Mouse (Mus musculus) thymus, postnatal 14 days (tissue): Measurements from ENCODE around the gene Fer1l4.

Experiments used
- DNase-seq: peaks from one replicate; pipeline ENCODE4 v3.0.0; 2021

The Fer1l4 gene

DNA sequence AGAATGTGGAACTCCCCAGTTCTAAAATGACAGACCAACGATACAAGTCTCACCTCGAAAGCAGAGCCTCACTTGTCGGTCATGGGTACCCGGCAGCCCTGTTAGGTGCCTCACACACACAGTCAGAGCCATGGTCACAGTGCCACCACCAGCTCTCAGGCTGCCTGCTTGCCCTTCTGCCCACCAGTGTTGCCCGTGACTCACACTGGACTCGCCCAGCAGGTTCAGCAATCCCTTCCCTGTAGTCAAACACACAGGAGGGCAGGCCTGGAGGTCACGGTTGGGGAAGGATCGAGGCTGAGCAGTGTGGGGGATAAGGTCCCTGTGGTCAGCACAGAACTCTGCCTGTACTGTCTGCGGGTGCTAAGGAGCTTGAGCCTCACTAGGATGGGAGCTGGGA is at the start of gene Fer1l4:
Gene Fer1l4, minus strand, starts transcription at position 132 of the 400 bp plus-strand sequence.
- no peak for DNase-seq

DNA sequence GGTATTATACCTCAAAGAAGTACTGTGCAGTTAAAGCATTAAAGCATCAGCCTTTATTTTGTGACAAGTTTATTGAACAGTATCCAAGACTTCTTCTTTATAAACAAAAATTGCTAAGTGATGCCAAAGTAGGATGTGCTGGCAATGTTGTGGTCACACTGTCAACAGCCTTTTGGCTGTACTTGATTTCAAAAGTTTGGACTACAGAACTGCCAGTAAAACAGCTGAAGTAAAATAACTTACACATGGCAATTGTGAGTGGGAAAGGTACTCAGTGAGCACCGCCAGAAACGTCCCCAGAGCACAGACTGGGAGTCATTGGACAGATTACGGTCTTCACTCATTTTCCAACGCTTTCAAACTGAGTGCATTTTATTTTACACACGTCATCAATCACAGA is 39.2 kb upstream of the Fer1l4 start:
- no peak for DNase-seq

DNA sequence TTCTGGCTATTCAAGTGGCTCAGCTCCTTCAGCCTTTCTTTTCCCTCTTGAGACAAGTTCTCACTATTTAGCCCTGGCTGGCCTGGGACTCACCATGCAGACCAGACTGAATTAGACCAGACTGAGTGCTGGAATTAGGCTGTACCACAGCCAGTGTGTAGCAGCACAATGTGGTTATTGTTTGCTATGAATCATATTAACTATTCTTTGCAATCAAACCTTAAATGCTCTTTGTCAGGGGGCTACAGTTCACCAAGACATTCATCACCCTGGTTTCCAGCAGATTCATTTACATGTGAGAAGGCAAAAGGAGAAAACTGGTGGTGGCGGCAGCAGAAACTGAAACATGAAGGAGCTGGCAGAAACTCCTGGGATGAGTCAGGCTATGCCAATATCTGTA is 37.1 kb upstream of the Fer1l4 start:
- no peak for DNase-seq

DNA sequence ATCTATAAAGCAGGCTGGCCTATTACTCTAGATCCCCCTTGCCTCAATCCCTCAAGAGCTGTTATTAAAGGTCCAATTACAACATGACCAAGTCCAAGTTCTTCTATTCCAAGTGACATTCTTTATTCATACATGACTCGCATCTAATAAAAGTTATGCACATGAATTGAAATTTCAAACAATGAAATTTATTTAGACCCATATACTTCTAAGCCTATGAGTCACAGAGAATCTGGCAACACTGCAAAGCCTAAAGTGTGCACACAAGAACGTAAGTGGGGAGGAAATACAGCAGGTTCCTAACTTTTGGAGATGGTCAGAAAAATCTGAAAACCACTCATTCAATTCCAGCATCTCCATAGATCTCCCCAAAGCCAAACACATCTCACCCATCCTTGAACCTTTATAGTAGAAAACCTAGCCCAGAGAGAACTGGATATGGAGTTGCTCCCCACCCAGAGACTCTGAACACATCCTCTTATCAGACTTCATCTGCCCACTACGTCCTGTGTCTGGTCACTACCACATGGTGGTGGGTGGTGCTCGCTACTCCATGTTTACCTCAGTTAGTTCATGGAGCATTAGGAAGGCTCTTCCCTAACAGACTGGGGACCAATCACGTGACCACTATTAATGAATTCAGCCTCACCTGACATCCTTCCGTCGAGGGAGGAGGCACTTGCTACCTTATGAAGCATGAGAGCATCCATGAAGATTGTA is 34.8 kb upstream of the Fer1l4 start:
- DNase-seq: no peak

DNA sequence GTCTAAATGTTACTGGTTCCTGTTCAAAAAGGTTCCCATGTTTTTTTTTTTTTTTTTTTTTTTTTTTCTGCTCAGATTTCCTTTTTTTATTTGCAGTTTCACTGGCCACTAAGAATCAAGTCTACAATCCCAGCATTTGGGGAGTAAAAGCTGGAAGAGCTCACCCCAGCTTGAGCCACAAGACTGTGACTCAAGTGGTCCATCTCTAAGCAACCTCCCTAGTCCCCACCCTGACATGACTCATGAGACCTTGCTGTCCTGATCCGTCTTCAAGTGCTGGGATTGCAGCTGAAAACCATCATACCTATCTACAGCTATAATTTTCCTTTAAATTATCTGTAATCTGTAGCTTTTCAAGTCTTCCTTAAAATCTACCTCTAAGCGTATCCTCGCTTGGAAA is 31.8 kb upstream of the Fer1l4 start:
- DNase-seq: no peak

DNA sequence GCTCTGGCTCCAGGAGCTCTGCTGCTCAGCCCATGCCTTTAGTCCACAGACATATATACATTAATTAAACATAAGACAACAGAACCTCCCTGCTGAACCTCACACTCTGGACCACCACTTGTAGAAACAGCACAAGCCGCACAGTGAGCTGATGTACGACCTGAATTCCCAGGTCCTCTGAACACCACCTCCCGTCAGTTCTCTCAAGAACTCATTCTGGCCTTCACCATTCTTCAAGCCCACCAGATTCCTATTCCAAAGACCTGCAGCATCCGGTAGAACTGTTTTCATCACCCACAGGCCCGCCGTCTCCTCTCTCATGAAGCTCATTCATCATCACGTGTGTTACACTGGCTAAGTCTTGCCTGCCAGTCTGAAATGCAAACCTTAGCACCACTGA is 27.6 kb upstream of the Fer1l4 start:
- no peak for DNase-seq

DNA sequence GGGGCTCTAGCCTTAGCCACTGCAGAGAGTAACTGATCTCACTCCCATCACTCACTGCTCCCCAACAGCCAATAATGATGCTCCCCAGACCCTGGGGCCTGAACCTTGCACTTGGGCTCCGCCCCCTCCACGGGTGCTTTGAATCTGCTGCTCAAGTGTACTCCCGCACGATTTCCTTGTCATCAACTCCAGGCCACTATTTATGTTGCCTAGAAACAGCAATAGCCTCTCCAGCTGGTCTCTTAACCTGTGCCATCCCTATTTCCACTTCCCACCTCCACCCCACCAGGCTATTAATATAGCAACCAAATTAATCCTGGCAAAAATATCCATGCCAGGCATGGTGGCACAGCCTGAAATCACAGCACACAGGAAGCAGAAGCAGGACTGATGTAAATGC is 26.9 kb upstream of the Fer1l4 start:
- DNase-seq: no peak

DNA sequence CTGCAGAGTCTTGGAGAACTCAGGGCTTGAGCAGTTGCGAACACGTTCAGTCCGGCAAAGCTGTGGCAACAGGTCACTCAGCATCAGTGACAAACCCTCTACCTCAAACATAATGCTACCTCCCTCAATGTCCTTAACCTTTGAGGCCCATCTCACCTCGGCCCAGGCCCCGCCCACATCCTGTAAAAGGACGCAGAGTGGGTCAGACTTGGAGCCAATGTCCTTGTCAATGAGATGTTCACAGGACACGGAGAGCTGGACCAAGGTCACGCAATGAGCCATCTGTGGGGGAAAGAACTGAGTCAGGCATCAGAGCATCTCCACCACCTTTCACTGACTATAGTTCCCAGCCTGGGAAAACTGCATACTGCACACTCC is 26.4 kb upstream of the Fer1l4 start:
- no peak for DNase-seq

DNA sequence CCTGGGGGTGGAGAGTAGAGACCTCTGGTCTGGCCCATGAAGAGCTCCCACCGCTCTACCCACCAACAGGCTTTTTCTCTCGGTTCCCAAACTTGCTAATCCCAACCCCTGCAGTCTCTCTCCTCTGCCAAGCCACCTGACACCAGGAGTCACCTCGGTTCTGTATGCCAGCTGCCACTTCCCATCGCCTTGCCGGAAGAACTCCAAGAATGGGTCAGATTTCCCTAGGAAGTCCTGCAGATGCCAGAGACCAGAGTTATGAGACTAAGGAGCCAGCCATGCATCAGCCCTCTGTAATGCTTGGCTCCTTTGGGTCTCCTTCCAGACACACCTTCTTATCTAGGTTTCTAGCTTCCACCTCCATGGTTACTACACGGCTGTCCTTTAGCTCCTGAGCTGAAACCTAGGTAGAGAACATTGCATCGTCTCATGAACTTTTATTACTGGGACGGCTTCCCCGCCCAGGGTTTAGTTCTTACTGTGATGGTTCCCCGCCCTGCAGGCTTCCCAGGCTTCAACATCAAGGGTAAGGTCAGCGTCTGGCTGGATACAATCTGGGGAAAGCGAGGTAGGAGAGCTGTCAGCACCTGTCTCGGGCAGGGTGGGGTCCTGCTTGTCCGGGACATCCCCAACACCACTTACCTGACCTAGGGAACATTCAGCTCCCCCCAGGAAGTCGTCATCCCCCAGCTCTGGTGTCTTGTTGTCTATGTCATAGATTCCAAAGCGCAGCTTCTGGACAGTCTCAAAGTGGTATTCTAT is 25.9 kb upstream of the Fer1l4 start:
- no peak for DNase-seq

DNA sequence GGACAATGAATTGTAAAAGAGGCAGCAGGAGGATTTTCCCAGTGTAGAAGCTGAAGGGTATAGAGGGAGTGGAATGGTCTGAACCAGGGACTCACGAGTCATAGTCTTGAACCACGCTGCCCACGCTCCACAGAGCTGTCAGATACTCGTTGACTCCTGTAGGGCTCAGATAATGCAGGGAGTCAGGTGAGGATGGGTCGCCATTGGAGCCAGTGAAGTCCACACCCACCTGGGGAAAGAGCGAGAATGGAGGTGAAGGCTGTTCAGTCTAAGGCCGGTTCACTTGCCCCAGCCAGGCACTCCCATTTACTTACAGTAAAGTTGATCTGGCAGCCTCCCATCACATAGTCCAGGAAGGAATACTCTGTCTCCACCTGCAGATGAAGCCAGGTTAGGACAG is 24.7 kb upstream of the Fer1l4 start:
- DNase-seq: no peak

DNA sequence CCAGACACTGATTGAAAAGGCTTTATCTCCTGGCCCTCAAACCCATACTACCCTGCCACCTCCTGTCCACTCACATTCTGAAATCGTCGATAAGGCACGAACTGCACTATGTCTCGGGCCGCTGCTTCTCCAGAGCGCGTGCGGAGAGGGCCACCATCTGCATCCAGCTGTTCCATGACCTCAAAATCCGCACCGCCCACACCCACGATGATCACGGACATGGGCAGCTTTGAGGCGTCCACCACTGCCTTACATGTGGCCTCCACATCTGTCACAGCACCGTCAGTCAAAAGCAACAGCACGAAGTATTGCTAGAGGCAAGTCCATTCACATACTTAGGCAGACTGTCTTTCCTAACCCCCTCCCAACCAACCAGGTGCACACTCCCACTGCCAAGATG is 21.0 kb upstream of the Fer1l4 start:
- DNase-seq: no peak

DNA sequence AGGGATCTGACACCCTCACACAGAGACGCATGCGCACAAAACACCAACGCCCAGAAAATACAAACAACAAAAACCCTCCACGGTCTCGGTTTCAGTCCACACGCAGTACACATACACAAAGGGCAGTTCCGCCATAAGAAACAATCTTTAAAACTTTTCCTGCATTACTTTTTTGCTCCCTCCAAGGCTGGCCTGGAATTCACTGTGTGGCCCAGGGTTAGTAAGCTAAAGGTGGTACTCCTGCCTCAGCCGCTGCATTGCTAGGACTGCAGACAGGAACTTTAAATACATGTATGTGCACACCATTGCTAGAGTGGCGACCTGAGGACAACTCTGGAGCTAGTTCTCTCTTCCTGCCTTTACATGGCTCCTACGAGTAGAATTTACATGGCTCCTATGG is 18.5 kb upstream of the Fer1l4 start:
- DNase-seq: no peak

DNA sequence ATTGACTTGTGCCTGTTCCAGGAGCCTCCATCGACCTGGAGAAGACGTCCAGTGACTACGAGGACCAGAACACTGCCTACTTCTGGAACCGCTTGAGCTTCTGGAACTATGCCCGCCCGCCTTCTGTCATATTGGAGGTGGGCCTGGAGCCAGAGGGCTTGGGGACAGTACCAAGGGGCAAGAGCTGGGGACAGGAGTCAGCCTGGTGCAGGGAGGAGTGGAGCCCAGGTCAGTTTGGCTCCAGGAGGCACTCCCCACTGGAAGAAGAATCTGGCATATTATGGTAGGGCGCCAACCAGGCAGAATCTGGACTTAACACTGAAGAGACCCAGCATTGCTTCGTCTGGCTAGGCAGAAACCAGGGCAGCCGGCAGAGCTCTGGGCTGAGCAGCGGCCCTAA is 15.2 kb upstream of the Fer1l4 start:
- no peak for DNase-seq

DNA sequence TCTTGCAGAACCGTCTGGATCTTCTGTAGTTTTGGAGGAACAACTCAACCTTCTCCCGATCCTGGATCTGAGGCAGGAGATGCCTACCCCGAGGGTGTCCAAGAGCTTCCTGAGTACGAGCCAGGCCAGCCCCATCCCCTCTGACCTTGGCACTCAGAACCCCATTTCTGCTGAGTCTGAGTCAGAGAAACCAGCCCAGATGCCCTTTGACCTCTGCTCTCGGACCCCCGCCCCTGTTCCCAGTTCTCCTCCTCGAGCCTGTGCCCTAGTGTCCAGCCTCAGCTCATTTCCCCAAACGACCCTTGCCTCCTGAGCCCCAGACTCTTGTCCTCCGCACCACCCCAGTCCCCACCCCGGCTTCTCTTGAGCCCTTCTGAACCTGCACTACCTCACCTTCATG is 13.4 kb upstream of the Fer1l4 start:
- DNase-seq: no peak

DNA sequence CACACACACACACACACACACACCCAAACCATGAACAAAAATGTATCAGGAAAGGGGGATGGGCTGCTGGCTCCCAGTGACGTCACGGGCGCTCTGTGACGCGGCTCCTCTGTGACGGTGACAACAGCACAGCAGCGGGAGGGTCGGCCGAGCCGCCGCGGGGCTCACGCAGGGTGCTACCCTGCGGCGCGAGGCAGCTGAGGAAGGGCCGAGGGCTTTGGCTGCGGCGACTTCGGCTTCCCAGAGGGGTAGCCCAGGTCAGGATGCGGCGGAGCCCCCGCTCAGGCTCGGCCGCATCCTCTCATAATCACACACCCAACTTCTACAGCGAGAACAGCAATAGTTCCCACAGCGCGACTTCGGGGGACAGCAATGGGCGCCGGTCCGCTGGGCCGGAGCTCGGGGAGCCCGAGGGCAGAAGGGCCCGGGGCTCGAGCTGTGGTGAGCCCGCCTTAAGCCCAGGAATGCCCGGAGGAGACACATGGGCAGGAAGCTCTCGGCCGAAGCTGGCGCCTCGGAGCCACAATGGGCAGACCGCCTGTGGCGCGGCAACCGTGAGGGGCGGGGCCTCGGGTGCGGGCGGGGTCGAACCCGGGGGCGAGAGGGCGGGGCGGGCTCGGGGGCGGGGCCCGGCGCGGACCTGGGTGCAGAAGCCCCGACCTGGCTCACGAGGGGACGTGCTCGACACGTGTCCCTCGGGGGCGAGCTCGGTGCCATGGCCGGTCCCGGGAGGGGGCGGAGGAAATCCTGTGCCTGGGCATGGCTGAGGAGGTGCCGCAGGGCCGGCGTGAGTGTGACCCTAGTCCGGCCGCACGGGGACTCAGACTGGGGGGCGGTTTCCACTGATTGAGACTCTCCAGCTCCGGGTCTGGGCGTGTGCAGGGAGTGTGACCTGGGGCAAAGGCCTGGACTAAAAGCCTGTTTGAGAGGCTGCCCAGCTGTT is 12.6 kb upstream of the Fer1l4 start, which contains the start of gene Spag4:
Gene Spag4, plus strand, starts transcription at position 77 of the 943 bp plus-strand sequence.
- DNase-seq: peak; percentile 82

DNA sequence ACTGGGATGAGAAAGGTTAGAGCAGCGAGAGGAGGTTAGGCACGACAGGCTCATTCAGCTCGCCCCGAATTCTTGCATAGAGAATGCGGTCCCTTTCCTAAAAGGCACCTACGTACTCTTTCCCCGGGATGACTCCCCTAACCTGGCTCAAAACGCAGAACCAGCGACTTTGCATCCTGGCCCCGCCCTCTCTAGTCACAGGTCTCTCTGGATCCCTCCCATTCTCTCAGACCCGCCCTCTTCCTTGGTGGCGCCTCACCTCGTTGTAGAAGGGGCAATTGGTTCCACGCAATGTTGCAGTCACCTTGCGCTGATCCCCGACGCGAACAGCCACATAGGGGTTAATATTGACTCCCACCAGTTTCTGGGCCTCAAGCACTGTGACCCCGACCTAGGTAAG is 4.8 kb downstream of the Fer1l4 start:
- peak; percentile 59 for DNase-seq

DNA sequence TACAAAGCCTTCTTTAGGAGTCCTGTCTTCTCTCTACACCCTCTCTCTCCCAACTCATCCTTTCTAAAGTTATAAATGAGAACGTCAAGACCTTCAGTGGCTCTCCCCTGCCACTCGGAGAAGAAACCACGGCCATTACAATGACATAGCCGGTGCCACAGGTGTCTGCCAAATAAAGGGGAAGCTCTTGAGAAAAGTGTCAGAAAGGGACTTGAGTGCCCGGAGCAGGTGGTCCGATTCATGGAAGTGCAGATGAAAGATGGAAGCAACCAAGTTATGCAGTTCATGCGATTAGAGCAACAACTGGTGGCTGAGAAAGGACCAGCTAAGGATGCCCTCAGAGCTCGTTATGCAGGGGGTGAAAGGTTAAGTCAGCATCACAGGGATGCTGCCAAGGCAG is 9.8 kb downstream of the Fer1l4 start:
- DNase-seq: no peak

DNA sequence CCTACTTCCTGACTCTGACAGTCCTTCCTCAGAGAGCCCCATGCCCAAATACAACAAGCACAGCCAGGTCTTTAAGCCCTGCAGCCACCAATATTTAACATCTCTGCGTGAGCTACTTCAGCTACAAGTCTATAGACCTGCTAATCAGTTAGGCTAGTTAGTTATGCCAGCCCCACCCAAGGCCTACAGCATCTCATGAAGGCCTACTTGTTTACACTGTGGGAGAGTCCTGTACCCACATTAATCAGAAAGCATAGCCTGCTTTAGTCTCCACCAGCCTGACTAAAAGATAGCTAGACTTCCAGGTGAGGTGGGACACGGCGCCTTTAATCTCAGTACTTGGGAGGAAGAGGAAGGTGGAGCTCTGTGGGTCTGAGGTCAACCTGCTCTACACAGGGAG is 13.4 kb downstream of the Fer1l4 start:
- no peak for DNase-seq

DNA sequence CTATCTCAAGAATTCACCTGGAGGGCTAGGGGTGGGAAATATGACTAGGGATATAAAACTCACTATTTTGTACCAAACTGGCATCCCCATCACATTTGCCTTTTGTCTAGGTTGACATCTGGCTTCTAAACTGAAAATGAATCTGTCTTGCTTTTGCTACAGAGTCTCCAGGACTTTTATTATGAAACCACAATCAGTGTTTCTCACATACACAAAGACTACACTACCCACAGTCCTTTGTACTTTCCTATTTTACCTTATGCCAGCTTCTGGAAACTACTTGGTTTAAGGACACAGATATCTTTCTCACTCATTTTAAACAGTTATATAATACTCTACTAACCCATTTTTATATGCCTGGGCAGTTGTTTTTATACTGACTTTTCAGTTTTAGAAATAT is 27.3 kb downstream of the Fer1l4 start:
- no peak for DNase-seq

DNA sequence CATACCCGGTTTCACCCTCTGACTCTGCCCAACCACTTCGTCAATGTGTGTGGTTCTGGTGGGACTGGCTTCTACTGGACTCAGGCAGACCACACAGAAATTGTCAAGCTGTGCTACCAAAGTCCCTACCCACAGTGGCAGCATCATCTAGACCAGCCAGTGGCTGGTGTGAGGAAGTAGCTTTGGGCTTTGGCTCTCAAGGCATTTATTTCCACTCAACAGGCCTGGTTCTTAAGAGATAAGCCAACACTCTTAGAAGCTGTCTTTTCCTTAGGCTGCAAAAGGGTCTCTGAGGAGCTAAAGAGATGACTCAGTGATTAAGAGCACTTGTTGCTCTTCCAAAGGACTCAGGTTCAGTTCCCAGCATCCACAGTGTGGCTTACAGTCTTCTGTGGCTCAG is 31.0 kb downstream of the Fer1l4 start:
- no peak for DNase-seq

DNA sequence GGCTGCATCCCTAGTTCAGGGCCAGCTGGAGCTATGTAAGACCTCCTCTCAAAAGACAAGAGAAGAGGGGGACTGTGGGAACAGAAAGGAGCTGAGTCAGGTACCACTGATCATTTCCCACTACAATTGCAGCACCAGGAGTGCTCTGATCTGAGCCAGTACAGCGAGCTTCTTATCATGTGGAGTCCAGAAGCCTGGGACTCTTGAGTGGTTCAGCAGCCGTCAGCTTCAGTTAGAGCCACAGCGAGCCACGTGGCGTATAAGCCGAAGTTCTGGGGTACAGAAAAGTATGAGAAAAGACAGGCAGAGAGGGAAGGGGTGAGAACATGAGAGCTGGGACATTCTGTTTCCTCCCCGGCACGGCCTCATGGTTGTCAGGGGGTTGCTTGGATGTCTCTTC is 31.5 kb downstream of the Fer1l4 start:
- no peak for DNase-seq

DNA sequence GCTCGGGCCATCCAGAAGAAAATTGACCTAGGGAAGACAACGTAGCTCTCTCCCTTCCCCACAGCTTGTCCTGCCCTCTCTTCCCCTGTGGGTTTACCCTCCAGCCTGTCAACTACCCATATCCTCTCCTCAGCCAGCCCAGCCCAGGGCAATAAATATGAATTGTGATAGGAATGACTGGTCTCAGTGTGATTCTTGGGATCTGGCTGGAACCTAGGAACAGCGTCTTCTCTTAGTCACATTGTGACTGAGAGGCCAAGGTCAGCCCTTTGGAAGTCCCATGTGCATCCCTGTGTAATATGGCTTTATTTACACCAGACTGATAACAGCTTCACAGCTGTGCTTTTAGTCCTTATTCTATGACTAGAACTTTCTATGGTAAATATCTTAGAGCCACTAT is 34.6 kb downstream of the Fer1l4 start:
- DNase-seq: no peak

DNA sequence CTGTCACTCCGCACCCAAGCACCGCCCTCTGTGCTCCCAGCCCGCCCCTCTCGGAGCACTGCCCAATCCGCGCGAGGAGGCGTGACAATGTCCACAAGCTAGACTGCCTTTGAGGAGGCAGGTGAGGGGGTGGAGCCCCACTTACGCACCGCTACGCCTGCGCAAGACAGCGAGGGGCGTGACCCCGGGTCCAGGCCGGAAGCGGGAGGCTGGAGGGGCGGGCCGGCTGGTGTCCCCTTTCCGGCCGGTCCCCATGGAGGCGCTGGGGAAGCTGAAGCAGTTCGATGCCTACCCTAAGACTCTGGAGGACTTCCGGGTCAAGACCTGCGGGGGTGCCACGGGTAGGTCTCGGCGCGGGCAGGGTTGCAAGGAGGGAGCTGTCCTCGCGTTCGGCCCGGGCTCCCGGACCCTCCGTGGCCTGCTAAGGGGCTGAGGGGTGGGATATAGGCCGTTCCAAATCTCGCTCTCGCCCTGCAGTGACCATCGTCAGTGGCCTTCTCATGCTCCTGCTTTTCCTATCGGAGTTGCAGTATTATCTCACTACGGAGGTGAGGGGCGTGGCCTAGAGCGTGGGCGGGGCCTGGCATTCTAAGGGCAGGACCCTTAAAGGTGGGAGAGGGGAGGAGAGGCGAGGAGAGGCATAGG is 44.7 kb downstream of the Fer1l4 start, which contains the start of the genes 6430550D23Rik and Ergic3:
Gene 6430550D23Rik, minus strand, starts transcription at position 90 of the 645 bp plus-strand sequence.
Gene Ergic3, plus strand, starts transcription at position 158 of the 645 bp plus-strand sequence.
- peak; percentile 99 for DNase-seq
